Mouse (Mus musculus): ENCODE measurements around the gene A830005F24Rik. TPM values are rescaled to one million over a fixed set of nuclear protein-coding genes. Genes with fewer than 3 reads are reported as not detected.

Gene A830005F24Rik
- total RNA-seq, 2 experiments from 2014 or later, result not detected

GRCm38 (mm10) chr13:48540488-48540887 is 27.1 kb downstream of the A830005F24Rik start:
- intact Hi-C loops (cut with DNase I), result loop anchor here (10.0 kb wide), 1 partner anchor 424 kb away; the partner anchor contains the start of gene Fam120a
- DNase-seq, result no peak

- no peak for DNase-seq
- intact Hi-C loops (cut with DNase I), result loop anchor here (2.0 to 10.0 kb wide), 2 partner anchors 16 to 420 kb away; partner anchors contain the start of gene Fam120a
Observed at GRCm38 (mm10) chr13:48544391-48544790, 31.0 kb downstream of the A830005F24Rik start.

GRCm38 (mm10) chr13:48544867-48545266 is 31.5 kb downstream of the A830005F24Rik start:
- DNase-seq, result no peak
- intact Hi-C loops (cut with DNase I), result loop anchor here (2.0 to 10.0 kb wide), 2 partner anchors 16 to 420 kb away; partner anchors contain the start of gene Fam120a

- intact Hi-C loops (cut with DNase I), result loop anchor here (2.0 to 10.0 kb wide), 2 partner anchors 17 to 419 kb away; partner anchors contain the start of gene Fam120a
- DNase-seq, result peak; percentile 95
Observed at GRCm38 (mm10) chr13:48545476-48546281, 32.3 kb downstream of the A830005F24Rik start.

- intact Hi-C loops (cut with DNase I), result loop anchor here (10.0 kb wide), 1 partner anchor 418 kb away; the partner anchor contains the start of gene Fam120a
Observed at GRCm38 (mm10) chr13:48546330-48546917, 33.1 kb downstream of the A830005F24Rik start.

GRCm38 (mm10) chr13:48547623-48548022 is 34.3 kb downstream of the A830005F24Rik start:
- no peak for DNase-seq
- intact Hi-C loops (cut with DNase I), result loop anchor here (10.0 kb wide), 1 partner anchor 417 kb away; the partner anchor contains the start of gene Fam120a

More at GRCm38 (mm10) chr13:48546330-48546917, 33.1 kb downstream of the A830005F24Rik start:
- peak; percentile 99 for DNase-seq

GRCm38 (mm10) chr13:48548296-48548695 is 34.9 kb downstream of the A830005F24Rik start:
- intact Hi-C loops (cut with DNase I), result loop anchor here (10.0 kb wide), 1 partner anchor 417 kb away; the partner anchor contains the start of gene Fam120a
- DNase-seq, result no peak

- intact Hi-C loops (cut with DNase I), result loop anchor here (2.0 kb wide), 1 partner anchor 14 kb away; no protein-coding TSS in a partner anchor
- DNase-seq, result peak; percentile 92 to 93
Observed at GRCm38 (mm10) chr13:48552181-48553090, 39.1 kb downstream of the A830005F24Rik start.

GRCm38 (mm10) chr13:48553511-48553910 is 40.1 kb downstream of the A830005F24Rik start:
- intact Hi-C loops (cut with DNase I), result loop anchor here (2.0 kb wide), 1 partner anchor 13 kb away; no protein-coding TSS in a partner anchor

GRCm38 (mm10) chr13:48554552-48554951 is 41.2 kb downstream of the A830005F24Rik start:
- DNase-seq, result no peak
- intact Hi-C loops (cut with DNase I), result no loop called here

More at GRCm38 (mm10) chr13:48553511-48553910, 40.1 kb downstream of the A830005F24Rik start:
- no peak for DNase-seq

GRCm38 (mm10) chr13:48555976-48556375 is 42.6 kb downstream of the A830005F24Rik start:
- DNase-seq, result no peak
- intact Hi-C loops (cut with DNase I), result no loop called here

GRCm38 (mm10) chr13:48561481-48561880 is 48.1 kb downstream of the A830005F24Rik start:
- DNase-seq, result no peak
- intact Hi-C loops (cut with DNase I), result no loop called here

- DNase-seq, result no peak
- intact Hi-C loops (cut with DNase I), result no loop called here
Observed at GRCm38 (mm10) chr13:48562336-48562735, 49.0 kb downstream of the A830005F24Rik start.

Small RNAs within 50 kb of the gene (microRNA-seq; reads per million reads assigned to microRNA genes)
- 0 reads per million in 2 experiments for gene Gm24111 (ENCODE audit: borderline number of aligned reads in 2 of 2)
- 981 to 1,128 reads per million in 2 experiments for gene Mirlet7a-1 (ENCODE audit: borderline number of aligned reads in 2 of 2)
- gene Mirlet7d (ENCODE audit: borderline number of aligned reads in 2 of 2), result 70,886 to 76,551 reads per million in 2 experiments
- 0 reads per million in 2 experiments for gene Mirlet7f-1 (ENCODE audit: borderline number of aligned reads in 2 of 2)

Other genes with a start within 250 kb of the A830005F24Rik start
- gene Zfp169, start 119 bp upstream of the A830005F24Rik start, total RNA-seq (2021), result 1 to 10 TPM; 3.7 to 4.9 TPM
- gene Ptpdc1, start 112.1 kb downstream of the A830005F24Rik start, total RNA-seq (2021), result 1 to 10 TPM; 4.6 to 5.4 TPM
- gene Barx1, start 149.4 kb downstream of the A830005F24Rik start, total RNA-seq (2021), result not detected